Mouse (Mus musculus) adrenal gland, adult 2 months (tissue): Measurements from ENCODE around the gene Cela1. TPM values are rescaled to one million over a fixed set of nuclear protein-coding genes. Genes with fewer than 3 reads are reported as not detected.
A peak's percentile ranks its signal among the peaks of the same experiment; 100 is the strongest.

Experiments used
- DNase-seq: peaks from one replicate; pipeline ENCODE4 v3.0.0; 2021
- polyA plus RNA-seq: library from polyadenylated mRNA; depleted of rRNA; stranded (reverse); fragments of >200 nt; gene quantifications from 2 replicates; pipeline ENCODE4 v1.2.3, GENCODE M21; 2012
- total RNA-seq, 2 experiments: library from RNA; stranded (reverse); gene quantifications; 2 replicates each; pipeline ENCODE4 v1.2.3; 2021

Cela1 gene
- total and polyA plus RNA-seq, 3 experiments: 54.0 to 86.4 (median 83.5) TPM

DNA sequence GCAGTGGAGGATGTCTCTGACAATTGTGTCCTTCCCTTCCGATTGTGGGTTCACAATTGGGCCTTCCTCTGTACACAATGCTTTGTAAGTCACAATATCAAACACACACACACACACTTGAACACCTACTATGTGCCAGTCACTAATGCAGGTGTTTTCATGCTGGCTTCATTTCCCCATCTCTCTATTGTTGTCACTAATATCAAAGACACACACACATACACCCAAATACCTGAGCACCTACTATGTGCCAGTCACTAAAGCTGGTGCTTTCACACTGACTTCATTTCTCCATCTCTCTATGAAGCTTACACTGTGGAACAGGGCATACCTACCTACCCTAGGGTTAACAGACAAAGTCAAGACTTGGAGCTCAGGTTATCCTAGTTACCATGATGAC, 17.7 kb upstream of the Cela1 start:
- DNase-seq: no peak

DNA sequence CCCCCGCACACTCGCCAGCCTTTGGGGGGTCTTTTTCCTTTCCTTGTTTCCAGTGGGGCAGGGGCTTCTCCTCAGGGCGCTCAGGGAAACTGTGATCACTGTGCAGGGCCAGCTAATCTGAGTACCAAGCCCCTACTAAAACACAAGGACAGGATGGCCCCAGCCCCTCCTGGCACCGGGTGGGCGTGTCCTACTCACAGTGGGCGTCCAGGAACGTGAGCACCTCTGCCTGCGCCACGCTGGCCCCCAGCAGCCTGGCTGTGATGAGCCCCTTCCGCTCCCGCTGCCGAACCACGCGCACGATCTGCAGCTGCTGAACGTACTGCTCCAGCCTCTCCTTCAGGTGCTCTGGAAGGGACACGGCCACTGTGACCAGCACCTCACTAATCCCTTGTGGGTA, 16.2 kb upstream of the Cela1 start:
- no peak for DNase-seq

DNA sequence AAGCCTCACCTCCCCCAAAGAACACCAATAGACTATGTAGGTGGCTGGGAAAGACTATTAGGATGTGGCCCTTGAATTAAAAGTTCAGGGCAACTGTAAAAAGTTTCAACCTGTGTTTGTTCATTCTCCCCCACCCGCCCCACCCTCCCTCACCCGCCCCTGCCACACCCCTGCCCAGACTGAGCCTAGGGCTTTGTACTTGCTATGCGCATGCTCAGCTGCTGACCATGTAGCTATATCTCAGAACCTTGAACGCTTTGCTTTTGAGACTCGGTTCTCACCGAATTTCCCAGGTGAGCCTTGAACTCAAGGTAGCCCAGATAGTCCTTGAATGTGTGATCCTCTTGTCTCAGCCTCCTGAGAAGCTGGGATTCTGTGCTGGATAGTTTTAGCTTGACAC, 14.1 kb upstream of the Cela1 start:
- no peak for DNase-seq

DNA sequence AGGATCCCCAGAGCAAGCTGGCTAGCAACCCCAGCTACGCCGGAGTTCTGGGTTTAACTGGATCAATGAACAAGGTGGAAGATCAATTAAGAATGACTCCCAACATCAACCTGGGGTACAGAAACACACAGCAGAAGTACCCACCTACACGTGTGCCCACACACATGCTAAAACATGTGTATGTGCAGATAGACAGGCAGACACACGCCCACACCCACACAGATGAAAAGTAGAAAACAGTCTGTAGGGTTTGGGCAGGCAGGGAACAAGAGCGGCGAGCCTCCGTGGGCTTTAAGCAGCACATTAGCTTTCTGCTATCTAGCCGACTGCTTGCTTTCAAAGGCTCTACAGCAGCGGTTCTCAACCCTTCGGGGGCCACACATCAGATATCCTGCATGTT, 13.4 kb upstream of the Cela1 start:
- no peak for DNase-seq

GRCm38 (mm10) chr15:100700424-100700823, 12.7 kb upstream of the Cela1 start:
- no peak for DNase-seq

- no peak for DNase-seq
Observed at GRCm38 (mm10) chr15:100699386-100699785, 11.7 kb upstream of the Cela1 start.

GRCm38 (mm10) chr15:100698078-100698477, 10.4 kb upstream of the Cela1 start:
- DNase-seq: no peak

GRCm38 (mm10) chr15:100694406-100694805, 6.7 kb upstream of the Cela1 start:
- DNase-seq: peak; percentile 89

GRCm38 (mm10) chr15:100691990-100692389, 4.3 kb upstream of the Cela1 start:
- DNase-seq: peak; percentile 68

GRCm38 (mm10) chr15:100686989-100687388, 732 bp downstream of the Cela1 start:
- DNase-seq: peak; percentile 81

DNA sequence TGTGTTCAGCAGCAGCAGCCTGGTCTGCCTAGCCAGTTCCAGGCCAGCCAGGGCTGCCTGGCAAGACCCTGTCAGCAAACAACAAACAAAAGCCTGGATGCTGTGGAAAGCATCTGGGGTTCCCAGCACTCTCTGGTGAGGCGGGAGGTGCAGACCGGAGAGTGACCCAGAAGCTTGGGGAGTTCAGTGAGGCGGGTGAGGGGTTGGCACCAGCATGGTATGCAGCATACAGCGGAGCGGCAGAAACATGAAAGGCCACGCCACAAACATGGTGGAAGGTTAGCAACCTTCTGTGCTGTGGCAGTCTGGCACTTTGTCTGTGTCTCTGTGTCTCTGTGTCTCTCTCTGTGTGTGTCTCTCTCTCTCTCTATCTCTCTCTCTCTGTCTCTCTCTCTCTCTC, 1.3 kb downstream of the Cela1 start:
- DNase-seq: peak; percentile 41

- no peak for DNase-seq
Observed at GRCm38 (mm10) chr15:100685849-100686248, 1.9 kb downstream of the Cela1 start.

- DNase-seq: no peak
Observed at GRCm38 (mm10) chr15:100685255-100685654, 2.5 kb downstream of the Cela1 start.

GRCm38 (mm10) chr15:100684450-100684849, 3.3 kb downstream of the Cela1 start:
- no peak for DNase-seq

DNA sequence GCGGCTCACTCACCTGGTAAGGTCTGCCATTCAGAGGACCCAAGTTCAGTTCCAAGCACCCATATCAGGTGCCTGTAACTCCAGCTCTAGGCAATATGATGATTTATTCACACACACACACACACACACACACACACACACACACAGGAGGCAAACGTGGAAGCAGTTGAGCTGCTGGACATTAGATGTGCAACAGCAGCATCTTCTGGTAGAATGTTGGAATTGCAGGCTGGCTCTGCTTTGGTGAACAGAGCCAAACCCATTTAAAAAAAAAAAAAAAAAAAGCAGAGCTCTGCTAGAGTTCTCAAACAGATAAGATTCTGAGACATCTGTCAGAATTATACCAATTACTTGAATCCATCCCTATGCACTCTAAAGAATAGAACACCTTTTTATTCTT, 4.7 kb downstream of the Cela1 start:
- DNase-seq: peak; percentile 74

- no peak for DNase-seq
Observed at GRCm38 (mm10) chr15:100681770-100682169, 6.0 kb downstream of the Cela1 start.

GRCm38 (mm10) chr15:100680381-100680780, 7.3 kb downstream of the Cela1 start:
- no peak for DNase-seq

- DNase-seq: no peak
Observed at GRCm38 (mm10) chr15:100679005-100679404, 8.7 kb downstream of the Cela1 start.

GRCm38 (mm10) chr15:100678581-100678980, 9.1 kb downstream of the Cela1 start:
- DNase-seq: no peak

- no peak for DNase-seq
Observed at GRCm38 (mm10) chr15:100677675-100678074, 10.0 kb downstream of the Cela1 start.

DNA sequence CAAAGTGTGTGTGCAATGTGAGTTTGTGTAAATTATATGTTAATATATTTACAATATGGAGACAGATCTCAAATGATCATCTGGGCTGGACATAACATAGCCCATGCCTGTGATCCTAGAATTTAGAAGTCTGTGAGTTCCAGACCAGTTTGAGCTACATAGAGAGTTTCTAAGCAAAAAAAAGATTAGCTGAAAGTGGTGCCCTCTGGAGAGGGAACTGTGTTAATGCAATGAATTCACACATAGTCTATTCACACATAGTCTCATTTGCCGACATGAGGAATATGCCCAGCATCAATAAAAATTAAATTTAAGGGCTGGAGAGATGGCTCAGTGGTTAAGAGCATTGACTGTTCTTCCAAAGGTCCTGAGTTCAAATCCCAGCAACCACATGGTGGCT, 11.2 kb downstream of the Cela1 start:
- no peak for DNase-seq

DNA sequence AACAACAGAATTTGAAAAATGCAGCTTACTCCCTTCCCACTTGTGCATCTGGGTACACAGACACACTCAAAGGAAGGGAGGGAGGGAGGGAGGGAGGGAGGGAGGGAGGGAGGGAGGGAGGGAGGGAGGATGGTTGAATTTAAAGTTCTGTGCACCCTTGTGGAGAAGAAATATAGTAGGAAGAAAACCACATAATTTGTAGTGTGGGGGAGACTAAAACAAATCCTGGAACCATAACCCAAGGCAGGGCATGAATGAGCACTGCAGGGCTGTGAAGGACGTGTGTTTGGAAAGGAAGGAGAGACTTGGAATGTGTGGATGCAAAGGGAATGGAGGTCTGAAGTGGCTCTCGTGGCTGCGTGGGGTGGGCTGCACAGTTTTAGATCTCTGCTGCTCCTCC, 12.2 kb downstream of the Cela1 start:
- no peak for DNase-seq

- DNase-seq: no peak
Observed at GRCm38 (mm10) chr15:100674566-100674965, 13.2 kb downstream of the Cela1 start.

DNA sequence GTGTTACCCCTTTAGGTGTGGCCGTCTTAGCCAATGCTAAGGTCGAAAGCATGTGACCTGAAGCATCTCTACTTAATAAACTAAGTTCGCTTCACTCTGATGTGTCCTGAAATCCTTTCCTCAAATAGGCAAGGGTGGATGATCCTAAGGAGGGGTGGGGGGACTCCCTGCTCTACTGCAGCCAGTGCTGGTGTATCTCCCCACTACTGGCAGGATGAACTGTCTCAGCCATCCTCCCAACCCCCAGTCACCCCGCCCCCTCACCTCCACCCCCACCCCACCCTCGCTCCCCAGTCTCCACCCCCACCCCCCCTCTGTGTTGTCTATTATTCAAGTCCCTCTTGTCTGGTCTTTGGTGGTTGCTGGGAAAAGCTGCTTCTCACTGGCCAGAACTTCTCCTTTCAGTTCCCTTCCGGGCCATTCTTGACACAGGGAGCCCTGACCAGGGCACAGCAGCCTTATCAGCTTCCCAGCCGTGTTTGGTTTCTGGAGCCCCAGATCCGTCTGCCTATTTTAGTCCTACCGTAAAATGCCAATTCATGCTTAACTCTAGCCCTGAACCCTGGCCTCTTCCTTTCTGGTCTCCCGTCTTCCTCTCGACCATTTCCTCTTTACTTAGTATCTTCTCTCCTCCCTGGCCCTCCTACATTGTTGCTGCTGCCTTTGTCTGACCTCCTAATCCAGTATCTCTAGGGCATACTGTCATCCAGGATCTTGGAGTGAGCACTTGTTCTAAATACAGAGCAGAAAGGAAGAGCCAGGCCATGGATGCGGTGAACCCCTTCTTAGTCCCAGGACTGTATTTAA, 13.9 kb downstream of the Cela1 start:
- no peak for DNase-seq
